Mouse (Mus musculus) olfactory bulb, adult 2 months (tissue): ENCODE results near the gene Krt8. TPM values are rescaled to one million over a fixed set of nuclear protein-coding genes. Genes with fewer than 3 reads are reported as not detected.

Source experiments
- H3K27ac ChIP-seq: fragments of 200-500 bp; 2 replicates; pipeline ENCODE4 v1.5.1; 2012; ENCODE audit warnings: low read depth, low read length; ENCODE audit not compliant: insufficient read depth
- H3K4me1 ChIP-seq: fragments of 200-500 bp; 2 replicates; pipeline ENCODE4 v1.6.1; 2012; ENCODE audit warnings: low read length; ENCODE audit not compliant: control insufficient read depth, insufficient read depth
- H3K4me3 ChIP-seq: fragments of 200-500 bp; 2 replicates; pipeline ENCODE4 v1.5.1; 2012; ENCODE audit warnings: mild to moderate bottlenecking, low read depth, low read length, moderate library complexity; ENCODE audit not compliant: insufficient read depth
- CTCF ChIP-seq: fragments of 200-500 bp; IDR thresholded peaks from 2 replicates; pipeline ENCODE4 v1.5.1; 2012; ENCODE audit warnings: low read depth, mild to moderate bottlenecking, low read length, moderate library complexity; ENCODE audit not compliant: insufficient read depth
- POLR2A ChIP-seq: fragments of 200-500 bp; IDR thresholded peaks from 2 replicates; pipeline ENCODE4 v1.6.1; 2012; ENCODE audit warnings: mild to moderate bottlenecking, low read depth, low read length, moderate library complexity; ENCODE audit not compliant: insufficient read depth
- WGBS: fragments of 180-500 bp; shearing (Covaris S2); methylation state at CpG from one replicate; pipeline ENCODE4 v1.1.7; 2018; 5-methylcytosine and 5-hydroxymethylcytosine counted together
- polyA plus RNA-seq: library from polyadenylated mRNA; stranded (reverse); fragments of >200 nt; gene quantifications from 2 replicates; pipeline ENCODE4 v1.2.4, GENCODE M21; 2012; ENCODE audit warnings: low replicate concordance; ENCODE audit not compliant: missing spikeins, insufficient read depth, insufficient read length

The Krt8 gene
- polyA plus RNA-seq, 1 experiment: not detected

DNA sequence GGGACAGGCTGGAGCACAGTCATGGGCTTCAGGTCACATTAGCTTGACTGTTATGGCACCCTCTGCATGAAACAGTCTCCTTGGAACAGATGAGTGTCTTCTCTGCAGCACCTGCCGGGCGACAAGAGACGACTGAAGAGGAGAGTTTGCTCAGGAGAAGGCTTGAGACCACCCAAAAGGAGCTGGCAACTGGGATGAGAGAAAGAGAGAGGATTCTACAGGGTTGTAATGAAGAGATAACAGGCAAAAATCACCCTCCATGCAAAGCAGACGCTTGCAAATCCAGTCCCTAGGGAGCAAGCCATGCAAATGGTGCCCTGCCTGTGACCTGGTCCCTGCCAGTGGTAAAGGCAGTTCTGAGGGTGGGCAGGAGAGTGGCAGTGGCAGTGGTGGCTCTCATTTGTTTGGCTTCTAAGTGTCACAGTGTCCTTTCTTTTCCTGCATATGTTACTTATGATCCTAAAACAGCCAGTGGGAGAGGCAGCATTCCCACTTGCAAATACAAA, 8.0 kb upstream of the Krt8 start:
- H3K4me3 ChIP-seq: no peak overlapping the region
- 92% methylated on average over 4 of the region's 4 CpGs for WGBS
- H3K27ac ChIP-seq: no peak overlapping the region
- no peak for TF ChIP-seq CTCF
- no peak for TF ChIP-seq POLR2A
- H3K4me1 ChIP-seq: peaks cover 5% of the 10 kb centered on the region

DNA sequence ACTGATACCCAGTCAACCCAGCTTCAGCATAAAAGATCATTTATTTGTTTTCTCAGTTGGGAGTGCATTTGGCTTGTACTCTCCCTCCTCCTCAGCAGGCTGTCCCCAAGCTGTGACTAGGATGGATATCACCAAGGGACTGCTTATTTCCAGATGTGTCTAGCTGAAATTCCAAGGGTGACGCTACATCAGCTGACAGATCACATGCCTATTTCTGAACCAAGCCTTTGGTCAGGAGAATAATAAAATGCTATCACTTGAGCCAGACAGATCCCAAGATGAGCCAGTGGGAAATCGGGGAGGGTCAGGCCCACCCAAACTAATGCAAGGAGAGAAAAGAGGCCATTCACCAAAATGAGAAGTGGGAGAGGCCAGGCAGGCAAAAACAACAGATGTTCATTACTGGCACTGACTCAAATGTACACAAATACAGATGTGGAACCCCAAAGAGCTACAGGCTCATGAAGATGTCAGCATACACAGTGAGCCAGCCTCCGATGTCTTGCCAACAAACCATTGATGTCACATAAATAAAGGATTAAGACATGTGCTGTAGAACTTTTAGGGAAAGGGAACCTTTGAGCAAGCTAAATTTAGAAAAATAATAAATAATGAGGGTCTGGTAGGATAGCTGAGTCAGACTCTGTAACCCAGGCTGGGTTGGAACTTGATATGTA, 6.4 kb upstream of the Krt8 start:
- H3K4me1 ChIP-seq: peaks cover 7% of the 10 kb centered on the region
- 59% methylated on average over 3 of the region's 3 CpGs for WGBS
- TF ChIP-seq POLR2A: no peak
- TF ChIP-seq CTCF: no peak
- no peak overlapping the region for H3K4me3 ChIP-seq
- no peak overlapping the region for H3K27ac ChIP-seq

DNA sequence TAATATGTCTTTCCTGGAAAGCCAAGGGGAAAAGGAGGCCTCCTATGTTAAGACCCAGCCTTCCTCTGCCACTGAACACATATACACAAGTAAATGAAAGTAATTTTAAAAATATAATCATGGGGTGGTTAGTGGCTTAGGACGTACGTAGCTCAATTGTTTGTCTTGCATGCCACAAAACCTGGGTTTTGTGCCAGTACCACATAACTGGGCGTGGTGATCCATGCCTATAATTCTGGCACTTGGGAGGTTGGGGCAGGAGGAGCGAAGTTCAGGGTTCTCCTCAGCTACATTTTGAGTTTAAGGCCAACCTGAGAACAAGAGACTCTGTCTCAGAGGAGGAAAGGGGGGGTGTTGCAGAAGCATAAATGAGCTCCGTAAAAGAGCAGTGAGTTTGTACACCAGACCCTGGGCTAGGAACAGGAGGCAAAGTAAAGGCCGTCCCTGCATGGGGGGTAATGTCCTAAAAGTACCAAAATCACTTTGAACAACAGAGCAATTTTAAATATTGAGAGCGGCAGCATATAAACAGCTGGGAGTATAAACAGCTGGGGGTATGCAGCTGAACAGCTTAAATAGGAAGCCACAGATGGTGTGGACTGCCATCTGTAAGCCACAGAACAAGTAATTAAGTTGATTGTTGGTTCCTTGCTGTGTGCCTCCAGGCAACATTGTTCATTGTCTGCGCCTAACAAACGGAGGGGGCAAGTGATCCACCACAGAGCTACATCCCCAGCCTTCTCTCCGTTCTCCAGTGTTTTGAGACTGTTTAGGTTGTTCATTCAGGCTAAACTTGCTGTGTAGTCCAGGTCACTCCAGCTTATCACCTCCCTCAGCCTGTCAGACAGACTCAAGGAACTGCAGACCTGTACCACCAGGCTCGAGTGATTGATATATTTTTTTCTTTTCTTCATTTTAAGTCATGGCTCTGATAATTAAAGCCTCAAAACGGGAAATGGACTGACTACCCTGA, 3.1 kb upstream of the Krt8 start:
- H3K27ac ChIP-seq: no peak overlapping the region
- TF ChIP-seq POLR2A (no peak), CTCF (no peak)
- peaks cover 13% of the 10 kb centered on the region for H3K4me1 ChIP-seq
- no peak overlapping the region for H3K4me3 ChIP-seq
- 44% methylated on average over 12 of the region's 12 CpGs for WGBS

DNA sequence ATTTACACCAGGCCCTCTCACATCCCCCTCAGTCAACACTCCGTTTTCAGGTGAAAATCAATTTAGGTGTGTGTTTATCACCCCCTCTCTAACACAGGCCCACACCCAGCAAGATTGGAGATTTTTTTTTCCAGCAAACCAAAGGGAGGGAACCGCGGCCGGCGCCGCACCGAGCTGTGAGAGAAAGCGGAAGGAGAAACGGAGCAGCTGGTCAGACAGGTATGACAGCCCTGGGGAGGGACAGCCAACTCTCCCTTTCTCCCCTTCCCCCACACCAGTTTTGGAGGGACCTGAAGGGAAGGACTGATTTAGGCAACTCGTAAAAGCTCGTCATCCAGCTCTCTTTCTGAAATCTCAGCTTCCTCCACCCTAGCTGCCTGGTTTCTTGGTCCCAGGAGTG, 2.0 kb upstream of the Krt8 start:
- WGBS: 77% methylated on average over 11 of the region's 11 CpGs
- H3K4me1 ChIP-seq: peaks cover 13% of the 10 kb centered on the region
- no peak for TF ChIP-seq POLR2A
- no peak for TF ChIP-seq CTCF

DNA sequence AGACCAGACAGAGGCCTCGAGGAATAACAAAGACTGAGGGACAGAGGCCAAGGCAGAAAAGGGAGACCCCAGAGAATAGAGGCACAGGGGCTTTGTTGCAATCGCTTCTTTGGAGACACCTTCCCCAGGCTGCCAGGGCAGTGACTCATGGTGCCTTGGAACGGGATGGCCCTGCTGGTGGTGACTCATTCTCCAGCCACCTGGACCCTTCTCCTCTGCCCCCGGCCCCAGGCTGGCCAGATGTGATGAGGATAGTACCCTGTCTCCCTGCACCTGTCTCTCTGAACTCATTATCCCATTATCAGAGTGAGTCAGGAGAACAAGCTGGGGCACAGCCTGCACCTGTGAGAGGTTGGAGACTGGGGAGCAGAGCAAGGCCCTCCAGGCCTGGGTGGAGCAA, 1.0 kb upstream of the Krt8 start:
- 58% methylated on average over 4 of the region's 4 CpGs for WGBS
- Histone ChIP-seq H3K4me1 (peaks cover 13% of the 10 kb centered on the region), H3K4me3 (no peak overlapping the region), H3K27ac (no peak overlapping the region)
- TF ChIP-seq CTCF (no peak), POLR2A (no peak)

More for the DNA sequence above, 2.0 kb upstream of the Krt8 start:
- H3K27ac ChIP-seq: no peak overlapping the region
- no peak overlapping the region for H3K4me3 ChIP-seq

DNA sequence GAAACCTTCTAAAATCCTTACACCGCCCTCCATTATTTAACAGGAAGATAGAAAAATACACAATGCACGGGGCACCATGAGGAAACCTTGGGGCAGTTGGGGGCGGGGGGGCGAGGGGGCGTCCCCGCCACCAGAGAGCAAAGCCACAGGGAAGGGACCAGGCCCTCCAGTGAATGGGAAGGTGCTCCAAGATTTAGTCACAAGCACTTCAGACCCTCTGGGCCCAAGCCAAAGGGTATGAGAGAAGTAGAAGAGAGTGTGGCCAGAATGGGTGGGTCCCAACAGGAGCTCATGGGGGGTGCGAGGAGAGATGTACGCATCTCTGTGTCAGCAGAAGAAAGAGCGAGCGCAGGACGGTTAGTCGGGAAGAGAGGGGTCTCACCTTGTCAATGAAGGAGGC, 766 bp downstream of the Krt8 start:
- no peak for TF ChIP-seq CTCF
- no peak for TF ChIP-seq POLR2A
- H3K4me1 ChIP-seq: peaks cover 11% of the 10 kb centered on the region
- WGBS: 46% methylated on average over 12 of the region's 12 CpGs
- no peak overlapping the region for H3K27ac ChIP-seq
- H3K4me3 ChIP-seq: no peak overlapping the region

DNA sequence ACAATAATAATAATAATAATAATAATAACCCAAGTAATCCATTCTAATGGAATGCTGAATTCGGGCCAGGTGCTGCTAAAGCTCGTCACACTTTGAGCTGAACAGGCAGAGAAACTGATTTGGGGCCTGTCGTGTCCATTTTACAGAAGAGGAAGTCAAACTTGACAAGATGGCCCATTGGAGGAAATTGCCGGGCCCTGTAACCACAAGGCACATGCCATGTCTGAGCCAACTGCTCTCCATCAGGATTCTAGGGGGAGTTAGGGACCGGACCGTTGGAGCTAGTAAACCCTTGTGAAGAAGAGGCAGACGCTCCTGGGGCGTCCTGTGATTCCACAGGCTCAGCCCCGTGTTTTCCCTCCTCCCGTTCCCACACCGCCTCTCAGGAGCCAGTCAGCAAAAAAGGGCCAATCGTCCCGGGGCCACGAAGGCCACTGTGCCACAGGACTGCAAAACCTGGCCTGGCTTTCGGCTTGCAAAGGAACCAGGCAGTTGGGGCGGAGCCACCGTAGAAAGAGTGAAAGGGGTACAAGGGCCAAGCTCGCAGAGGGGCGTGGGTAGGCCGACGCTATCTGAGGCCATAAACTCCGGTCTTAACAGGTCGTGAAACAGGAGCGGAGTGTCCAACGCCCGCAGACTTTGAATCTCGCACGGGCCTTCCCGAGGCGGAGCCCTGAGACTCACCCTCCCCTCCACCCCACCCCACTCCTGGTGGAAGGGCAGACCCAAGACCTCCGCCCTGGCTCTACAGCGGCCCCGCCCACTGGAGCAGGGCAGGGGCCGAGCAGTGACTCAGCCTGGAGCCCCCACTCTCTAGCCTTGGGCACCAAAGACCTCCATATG, 1.4 kb downstream of the Krt8 start:
- 21% methylated on average over 34 of the region's 34 CpGs for WGBS
- Histone ChIP-seq H3K4me1 (peaks cover 8% of the 10 kb centered on the region), H3K27ac (no peak overlapping the region), H3K4me3 (peak overlapping the region; percentile 7; the same call in 1 of the 2 replicates)
- TF ChIP-seq CTCF (no peak), POLR2A (no peak)

DNA sequence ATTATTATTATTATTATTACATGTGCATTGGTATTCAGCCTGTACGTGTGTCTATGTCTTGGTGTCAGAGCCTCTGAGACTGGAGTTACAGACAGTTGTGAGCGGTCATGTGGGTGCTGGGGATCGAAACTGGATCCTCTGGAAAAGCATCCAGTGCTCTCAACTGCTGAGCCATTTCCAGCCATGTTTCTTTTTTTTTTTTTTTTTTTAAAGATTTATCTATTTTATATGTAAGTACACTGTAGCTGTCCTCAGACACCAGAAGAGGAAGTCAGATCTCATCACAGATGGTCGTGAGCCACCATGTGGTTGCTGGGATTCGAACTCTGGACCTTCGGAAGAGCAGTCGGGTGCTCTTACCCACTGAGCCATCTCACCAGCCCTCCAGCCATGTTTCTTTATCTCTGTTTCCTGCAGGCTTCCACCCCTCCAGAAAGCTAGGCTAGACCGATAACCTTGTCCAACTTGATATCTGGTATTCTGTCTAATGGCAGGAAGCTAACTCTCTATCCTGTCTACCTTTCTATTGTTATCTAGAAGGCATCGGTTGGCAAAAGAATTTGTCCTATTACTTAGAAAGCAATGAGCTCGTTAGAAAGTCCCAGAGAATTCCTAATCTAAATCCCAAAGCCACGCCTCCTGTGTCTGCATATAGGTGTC, 4.5 kb downstream of the Krt8 start:
- Histone ChIP-seq H3K4me1 (peaks cover 6% of the 10 kb centered on the region; the same call in 1 of the 2 replicates), H3K4me3 (no peak overlapping the region), H3K27ac (no peak overlapping the region)
- TF ChIP-seq CTCF (no peak), POLR2A (no peak)
- WGBS: 94% methylated on average over 11 of the region's 11 CpGs
